Mouse (Mus musculus) gastrocnemius, adult 8-10 months (tissue): ENCODE data around the gene Csad. TPM values are rescaled to one million over a fixed set of nuclear protein-coding genes. Genes with fewer than 3 reads are reported as not detected.

Source experiments
- DNase-seq, 2 experiments: peaks; one replicate each; pipeline ENCODE4 v3.0.0; 2022; ENCODE audit warnings: low spot score in 2 of 2
- total RNA-seq, 4 experiments: library from RNA; stranded (reverse); gene quantifications; 2 replicates each; pipeline ENCODE4 v1.2.4; 2022

Csad gene
- total RNA-seq, 4 experiments from 2014 or later = 5.6 to 8.5 (median 7.6) TPM

- DNase-seq = peak; percentile 91 to 96
Observed at GRCm38 (mm10) chr15:102202971-102203834, 1.3 kb downstream of the Csad start, which contains the start of gene Zfp740. Gene Zfp740, plus strand, starts transcription at chr15:102203249.

DNA sequence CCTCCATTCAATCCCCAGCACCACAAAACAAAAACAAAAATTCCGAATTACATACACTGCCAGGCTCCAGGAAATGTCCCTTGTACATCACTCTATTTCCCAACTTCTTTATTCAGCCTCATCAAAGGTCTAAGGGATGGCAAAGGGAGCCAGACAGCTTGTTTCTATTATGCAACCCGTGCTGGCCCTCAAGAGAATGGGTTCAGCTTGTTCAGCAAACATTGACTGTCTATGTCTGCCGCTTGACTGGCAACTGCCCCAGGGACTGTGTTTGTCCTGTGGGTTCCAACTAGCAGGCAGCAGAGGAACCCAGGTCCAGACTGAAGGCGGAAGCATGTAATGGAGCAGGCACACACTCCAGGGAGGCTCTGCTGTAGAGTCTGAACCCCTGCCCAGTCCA, 5.7 kb downstream of the Csad start:
- DNase-seq = no peak

GRCm38 (mm10) chr15:102195373-102195772, 9.2 kb downstream of the Csad start:
- DNase-seq = no peak

DNA sequence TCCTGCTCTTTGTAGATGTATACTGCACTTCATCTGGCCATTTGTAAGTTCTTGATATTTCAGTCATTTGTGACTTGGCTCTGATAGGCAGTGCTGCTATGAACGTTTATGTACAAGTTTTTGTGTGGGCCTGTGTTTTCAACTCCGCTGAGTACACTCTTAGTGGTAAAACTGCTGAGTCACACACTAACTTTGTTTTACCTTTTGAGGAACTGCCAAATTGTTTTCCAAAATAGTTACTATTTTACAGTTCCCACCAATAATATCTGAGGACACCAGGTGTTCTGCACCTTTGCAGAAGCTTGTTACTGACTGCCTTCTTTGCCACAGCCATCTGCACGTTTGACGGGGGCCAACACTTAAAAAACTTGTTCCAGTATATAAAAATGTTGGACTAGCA, 10.1 kb downstream of the Csad start:
- DNase-seq = no peak

GRCm38 (mm10) chr15:102193652-102194051, 10.9 kb downstream of the Csad start:
- no peak for DNase-seq

GRCm38 (mm10) chr15:102192820-102193386, 11.6 kb downstream of the Csad start:
- no peak for DNase-seq

DNA sequence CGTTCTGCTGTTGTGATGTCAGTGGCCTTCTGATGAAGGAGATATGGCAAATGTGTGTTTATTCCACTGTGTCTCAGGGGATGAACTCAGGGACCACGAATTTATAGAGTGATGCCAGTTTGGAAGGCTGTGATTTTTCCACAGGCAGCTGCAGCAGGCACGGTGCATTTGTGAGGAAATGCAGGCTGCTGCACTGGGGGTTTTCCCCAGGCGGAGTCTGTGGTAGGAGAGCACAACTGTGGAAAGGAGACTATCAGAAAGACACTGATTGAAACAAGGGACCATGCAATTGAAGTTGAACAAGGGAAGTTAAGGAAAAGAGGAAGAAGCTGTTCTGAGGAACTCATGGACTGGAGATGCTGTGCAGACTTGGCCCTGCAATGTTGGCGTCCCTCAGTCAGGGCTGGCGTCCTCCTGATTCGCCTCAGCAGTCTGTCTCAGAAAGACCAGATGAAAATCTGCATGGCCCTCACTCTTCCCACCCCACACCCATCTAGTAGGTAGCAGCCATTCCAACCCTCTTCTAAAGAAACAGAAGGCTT, 12.2 kb downstream of the Csad start:
- no peak for DNase-seq

- DNase-seq = no peak
Observed at GRCm38 (mm10) chr15:102191699-102192098, 12.8 kb downstream of the Csad start.

DNA sequence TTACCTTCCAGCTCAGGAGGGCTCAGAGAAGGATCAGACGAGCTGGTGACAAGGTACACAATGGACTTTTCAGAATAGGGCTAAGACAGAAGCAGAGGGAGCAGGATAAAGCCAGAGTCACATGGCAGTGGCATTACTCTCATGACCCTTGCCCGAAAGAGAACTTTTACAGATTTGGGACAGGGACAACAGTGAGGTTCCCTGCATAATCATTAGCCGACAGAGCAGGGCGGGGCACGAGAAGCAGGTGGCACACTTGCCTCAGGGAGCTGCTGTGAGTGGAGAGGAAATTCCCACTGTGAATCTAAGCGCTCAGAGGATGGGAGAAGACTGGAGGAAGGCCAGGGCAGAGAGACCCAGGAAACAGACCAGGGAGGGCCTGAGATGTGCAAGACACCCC, 15.6 kb downstream of the Csad start:
- no peak for DNase-seq

DNA sequence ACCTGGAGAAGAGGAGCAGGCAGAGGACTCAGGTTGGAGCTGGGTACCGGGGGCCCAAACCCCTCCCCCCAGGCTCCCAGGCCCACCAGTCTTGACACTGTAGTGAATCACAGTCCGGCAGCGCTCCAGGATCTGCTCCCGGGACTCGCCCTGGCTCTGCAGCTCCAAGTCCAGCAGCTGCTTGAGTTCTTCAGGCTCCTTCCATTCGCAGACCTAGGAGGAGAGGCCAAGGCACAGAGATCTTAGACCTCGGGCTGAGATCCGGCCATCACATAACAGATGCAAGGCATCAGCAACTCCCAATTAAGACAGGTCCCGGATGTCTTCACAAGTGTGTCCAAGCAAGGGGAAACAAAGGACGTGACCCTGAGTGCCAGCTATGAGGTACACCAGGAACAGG, 16.4 kb downstream of the Csad start:
- no peak for DNase-seq

GRCm38 (mm10) chr15:102186239-102186638, 18.3 kb downstream of the Csad start:
- DNase-seq = no peak

DNA sequence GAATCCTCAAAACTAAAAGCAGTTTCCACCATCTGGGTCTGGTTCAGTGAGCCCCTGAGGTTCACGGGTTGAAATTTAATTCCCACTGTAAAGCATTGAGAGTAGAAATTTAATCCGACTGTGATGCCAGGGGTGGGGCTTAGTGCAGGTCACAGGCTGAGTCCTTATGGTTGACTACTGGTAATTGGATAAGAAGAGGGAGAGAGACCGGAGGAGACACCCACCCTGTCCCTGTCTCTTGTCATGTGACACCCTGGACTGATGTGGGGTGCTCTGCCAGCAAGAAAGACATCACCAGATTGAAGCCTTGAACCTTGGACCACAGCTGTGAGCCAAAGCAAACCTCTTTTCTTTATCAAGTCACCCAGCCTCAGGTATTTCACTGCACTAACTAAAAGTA, 21.4 kb downstream of the Csad start:
- no peak for DNase-seq

GRCm38 (mm10) chr15:102179924-102180323, 24.6 kb downstream of the Csad start:
- DNase-seq = no peak

- no peak for DNase-seq
Observed at GRCm38 (mm10) chr15:102179106-102179505, 25.4 kb downstream of the Csad start.

DNA sequence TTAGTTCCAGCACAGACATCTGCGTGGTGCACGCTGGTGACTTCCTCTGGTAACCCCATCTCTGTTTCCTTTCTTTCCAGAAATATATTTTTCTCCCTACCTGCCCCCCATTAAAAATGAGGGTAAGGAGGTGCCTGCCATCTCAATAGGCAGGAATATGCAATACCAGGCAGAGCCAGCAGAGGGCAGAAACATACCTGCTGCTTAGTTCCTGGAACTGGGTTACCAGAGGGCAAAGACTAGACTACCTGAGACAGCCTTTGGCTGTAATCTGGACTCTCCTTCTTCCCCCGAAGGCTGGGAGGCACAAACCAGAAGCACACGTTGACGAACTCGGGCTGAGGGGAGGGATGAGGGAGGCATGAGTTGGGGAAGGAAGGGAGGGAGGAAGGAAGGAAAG, 26.2 kb downstream of the Csad start:
- DNase-seq = peak; percentile 59 to 65

GRCm38 (mm10) chr15:102177417-102177816, 27.1 kb downstream of the Csad start:
- DNase-seq = no peak

DNA sequence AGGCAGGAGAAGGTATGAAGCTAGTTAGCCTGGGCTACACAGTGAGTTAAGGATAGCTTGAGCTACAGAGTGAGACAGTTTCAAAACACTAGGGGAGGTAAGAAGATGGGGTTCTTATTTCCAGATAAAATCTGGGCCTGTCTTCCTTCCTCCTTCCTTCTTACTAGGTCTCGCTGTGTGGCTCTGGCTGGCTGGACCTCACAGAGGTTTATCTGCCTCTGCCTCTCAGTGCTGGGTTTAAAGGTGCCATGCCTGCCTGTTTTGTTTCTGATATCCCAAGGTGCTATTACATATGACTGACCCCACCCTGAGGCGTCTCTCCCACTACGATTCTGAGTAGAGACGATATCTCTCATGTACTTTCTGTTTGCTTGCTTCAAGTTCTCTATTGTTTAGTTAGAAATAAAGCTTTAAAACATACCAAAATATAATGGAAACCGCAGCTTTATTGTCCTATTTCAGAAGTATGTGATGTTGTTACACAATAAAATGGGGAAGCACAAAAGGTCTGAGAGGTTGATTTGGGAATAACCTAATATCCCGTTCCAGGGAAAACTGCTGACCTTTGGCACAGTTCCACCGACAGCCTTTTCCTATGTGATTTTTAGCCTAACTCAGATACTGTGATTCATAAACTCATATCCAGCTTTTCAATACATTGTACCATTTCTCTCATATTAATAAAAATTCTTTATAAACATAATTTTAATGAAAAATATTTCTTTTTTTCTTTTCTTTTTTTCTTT, 27.8 kb downstream of the Csad start:
- DNase-seq = no peak

GRCm38 (mm10) chr15:102175736-102176319, 28.7 kb downstream of the Csad start:
- no peak for DNase-seq

DNA sequence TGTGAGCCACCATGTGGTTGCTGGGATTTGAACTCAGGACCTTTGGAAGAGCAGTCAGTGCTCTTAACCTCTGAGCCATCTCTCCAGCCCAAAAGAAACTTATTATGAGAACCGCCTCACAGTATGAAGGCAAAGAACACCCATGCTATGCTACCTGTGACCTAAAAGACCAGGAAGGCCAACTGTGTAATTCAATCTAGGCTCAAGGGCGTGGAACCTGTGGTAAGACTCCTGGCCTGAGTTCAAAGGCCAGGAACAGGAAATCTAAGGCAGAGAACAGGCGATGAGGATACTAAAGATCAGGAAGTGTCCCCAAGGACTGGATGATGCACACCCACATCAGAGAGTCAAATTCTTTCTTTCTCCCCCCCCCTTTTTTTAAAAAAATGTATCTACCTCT, 30.9 kb downstream of the Csad start:
- no peak for DNase-seq

DNA sequence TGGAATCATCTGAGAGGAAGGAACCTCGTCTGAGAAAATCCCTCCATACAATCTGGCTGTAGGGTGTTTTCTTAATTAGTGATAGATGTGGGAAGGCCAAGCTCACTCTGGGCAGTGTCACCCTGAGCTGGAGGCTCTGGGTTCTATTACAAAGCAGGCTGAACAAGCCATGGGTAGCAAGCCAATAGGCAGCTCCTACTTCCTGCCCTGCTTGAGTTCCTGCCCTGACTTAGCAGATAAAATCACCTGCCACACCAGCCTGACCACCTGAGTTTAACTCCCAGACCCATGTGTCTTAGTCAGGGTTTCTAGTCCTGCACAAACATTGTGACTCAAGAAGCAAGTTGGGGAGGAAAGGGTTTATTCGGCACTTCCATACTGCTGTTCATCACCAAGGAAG, 35.5 kb downstream of the Csad start:
- DNase-seq = no peak

DNA sequence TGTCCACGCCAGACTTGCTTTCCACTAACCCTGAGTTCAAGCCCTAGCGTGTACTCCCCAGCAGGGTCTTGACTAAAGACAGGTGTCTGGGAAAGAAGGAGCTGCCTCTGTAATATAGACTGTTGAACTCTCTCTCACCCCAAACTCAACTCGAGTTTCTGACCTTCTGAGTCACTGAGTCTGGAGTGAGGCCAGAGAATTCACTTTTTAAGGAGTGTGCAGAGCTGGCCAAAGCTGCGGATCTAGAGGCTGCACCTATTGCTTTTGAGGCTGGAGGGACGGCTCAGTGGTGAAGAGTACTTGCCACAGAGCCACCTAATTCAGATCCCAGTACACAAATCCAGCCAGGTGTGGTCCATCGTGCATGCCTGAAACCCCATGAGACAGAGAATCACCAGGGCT, 36.9 kb downstream of the Csad start:
- DNase-seq = no peak
